Mouse (Mus musculus) ovary, postnatal 14 days (tissue): Measurements from ENCODE around the gene Exoc3l4.

ENCODE experiments used
- DNase-seq: peaks from one replicate; pipeline ENCODE4 v3.0.0; 2022; ENCODE audit warnings: low spot score

The Exoc3l4 gene

DNA sequence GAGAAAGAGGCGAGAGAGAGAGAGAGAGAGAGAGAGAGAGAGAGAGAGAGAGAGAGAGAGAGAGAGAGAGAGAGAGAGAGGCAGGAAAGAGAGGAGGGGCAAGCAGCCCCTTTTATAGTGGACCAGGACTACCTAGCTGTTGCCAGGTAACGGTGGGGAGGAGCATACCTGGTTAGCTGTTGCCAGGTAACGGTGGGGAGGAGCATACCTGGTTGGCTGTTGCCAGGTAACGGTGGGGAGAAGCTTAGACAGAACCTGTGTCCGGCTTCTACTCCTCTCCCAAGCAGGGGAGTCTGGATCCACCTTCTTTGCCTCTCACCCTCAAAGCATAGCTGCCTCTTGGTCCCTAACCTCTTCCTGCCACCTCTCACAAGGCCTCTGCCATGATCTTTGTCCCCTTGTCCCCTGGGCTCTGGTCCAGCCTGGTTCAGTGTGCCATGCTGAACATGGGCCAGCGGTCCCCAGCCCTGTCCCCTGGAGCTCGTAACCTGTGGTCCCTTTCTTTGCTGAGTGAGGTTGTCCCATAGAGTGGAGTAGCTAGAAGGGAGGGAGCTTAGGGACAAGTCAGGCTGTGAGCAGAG lies 17.4 kb downstream of the Exoc3l4 start:
- no peak for DNase-seq

DNA sequence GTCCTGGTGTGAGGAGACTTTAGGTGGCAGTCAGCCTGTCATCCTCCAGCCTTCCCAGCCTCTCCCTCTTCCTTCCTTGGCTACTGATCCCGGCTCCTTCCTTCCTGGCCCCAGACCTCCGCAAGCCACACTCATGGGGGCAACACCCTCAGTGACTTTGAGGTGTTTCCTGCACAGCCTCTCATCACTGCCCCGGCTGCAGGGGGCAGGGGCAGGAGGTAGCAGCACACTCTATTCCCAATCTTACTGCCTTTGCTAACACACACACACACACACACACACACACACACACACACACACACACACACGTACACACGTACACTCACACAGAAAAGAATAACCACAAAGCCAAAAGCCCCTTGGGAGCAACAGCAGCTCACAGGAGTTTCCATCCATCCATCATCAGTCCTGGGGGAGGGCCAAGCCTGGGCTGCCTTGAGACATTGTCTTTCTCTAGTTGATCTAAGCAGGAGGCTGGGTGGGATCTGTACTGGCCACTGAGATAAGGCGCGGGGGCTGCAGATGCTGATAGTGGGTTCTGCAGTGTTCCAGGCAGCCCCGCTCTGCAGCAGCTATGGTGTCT lies 18.0 kb downstream of the Exoc3l4 start:
- no peak for DNase-seq

- DNase-seq: no peak
Observed at GRCm38 (mm10) chr12:111436170-111436569, 19.4 kb downstream of the Exoc3l4 start.

GRCm38 (mm10) chr12:111436640-111437039 lies 19.8 kb downstream of the Exoc3l4 start:
- DNase-seq: no peak

DNA sequence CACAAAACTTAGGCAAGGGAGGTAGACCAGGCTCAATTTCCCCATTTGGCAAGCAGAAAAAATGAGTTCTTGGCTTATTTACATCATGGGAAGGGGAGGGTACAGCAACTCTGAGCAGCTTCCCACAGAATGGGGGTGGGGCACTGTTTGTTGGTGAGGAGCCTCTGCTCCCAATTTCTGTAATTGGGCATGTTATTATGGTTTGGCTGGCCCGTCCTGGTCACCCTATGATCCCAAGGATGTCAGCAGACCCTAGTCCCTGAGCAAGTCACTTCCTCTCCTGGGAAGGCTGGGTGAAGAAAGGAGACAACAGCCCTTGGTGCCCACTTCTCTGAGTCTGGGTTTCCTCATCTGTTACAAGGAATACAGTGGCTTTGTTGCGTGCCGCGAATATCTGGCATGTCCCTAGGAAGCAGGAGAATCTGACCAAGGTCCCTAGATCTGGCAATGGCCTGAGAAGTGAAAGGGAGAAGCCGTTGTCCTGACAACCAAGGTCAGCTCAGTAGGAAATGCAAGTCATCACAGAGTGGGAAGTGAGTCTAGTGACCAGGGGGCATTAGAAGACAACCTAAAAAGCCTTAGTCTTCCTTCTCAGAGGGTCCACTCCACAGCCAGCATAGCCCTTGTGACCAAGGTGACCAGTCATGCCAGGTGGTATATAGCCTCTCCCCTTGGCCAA lies 20.5 kb downstream of the Exoc3l4 start:
- DNase-seq: no peak

- no peak for DNase-seq
Observed at GRCm38 (mm10) chr12:111438850-111439249, 22.0 kb downstream of the Exoc3l4 start.

DNA sequence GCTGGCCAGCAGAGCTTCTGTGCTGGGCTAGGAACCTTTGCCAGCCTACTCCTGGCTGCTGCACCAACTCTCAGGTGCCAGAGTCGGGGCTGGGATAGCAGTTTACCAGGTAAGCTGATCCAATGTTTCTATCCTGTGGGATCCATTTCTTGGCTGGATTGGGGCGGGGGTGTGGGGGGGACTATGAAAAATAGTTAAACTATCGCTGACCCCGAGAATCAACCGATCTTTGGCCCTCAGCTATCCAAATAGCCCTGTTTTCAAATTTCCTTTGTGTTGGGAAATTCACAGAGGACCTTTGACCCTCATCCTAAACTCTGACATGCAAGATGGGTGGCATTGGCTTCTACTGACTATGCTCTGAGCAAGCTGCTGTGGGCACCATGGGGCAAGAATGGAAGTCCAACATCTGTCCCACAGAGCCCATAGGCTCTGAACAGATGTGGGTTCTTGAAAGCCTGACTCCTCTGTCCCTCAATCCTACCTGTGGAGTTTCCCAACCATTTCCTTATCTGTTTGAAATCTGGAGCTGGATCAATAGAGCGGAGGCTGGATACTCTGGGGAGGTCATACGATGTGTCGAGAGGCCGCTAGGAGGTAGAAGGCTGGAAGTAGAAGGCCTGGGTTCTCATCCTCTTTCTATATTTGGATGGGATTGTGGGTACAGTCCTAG lies 24.0 kb downstream of the Exoc3l4 start:
- DNase-seq: no peak

- no peak for DNase-seq
Observed at GRCm38 (mm10) chr12:111441523-111441922, 24.7 kb downstream of the Exoc3l4 start.

DNA sequence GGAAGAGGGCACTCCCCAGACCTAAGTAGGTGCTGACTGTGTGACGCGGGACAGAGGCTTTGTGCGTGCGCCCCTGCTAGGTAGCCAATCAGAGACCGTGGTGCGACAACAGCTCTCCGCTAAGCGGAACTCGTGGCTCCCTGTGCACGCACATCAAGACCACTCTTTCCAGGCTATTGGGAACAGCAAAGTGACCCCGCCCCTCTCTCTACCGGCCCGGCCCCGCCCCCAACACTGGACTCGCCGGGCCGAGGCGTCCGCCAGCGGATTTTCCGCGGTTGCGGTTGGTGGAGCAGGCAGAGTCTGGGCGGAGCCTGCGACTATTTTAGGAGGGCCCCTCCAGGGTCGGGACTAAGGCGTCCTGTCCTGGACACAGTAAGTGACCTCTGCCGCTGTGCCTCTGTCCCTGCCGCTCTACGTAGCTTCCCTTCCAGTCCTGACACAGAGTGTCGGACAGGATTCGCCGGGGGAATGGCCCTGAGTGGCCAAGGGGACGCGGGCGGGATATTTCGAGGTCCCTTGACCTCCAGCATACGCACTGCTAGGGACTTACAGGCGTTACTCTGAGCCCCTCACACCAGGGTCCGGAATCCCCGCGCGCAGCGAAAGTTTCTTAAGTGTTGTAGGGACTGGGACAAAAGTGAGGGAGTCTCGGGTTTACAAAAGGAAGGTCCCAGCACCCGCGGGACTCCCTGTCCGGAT lies 25.6 kb downstream of the Exoc3l4 start, which contains the start of gene Tnfaip2:
Gene Tnfaip2, plus strand, starts transcription at position 161 of the 702 bp plus-strand sequence.
- no peak for DNase-seq

- no peak for DNase-seq
Observed at GRCm38 (mm10) chr12:111443011-111443870, 26.4 kb downstream of the Exoc3l4 start.

DNA sequence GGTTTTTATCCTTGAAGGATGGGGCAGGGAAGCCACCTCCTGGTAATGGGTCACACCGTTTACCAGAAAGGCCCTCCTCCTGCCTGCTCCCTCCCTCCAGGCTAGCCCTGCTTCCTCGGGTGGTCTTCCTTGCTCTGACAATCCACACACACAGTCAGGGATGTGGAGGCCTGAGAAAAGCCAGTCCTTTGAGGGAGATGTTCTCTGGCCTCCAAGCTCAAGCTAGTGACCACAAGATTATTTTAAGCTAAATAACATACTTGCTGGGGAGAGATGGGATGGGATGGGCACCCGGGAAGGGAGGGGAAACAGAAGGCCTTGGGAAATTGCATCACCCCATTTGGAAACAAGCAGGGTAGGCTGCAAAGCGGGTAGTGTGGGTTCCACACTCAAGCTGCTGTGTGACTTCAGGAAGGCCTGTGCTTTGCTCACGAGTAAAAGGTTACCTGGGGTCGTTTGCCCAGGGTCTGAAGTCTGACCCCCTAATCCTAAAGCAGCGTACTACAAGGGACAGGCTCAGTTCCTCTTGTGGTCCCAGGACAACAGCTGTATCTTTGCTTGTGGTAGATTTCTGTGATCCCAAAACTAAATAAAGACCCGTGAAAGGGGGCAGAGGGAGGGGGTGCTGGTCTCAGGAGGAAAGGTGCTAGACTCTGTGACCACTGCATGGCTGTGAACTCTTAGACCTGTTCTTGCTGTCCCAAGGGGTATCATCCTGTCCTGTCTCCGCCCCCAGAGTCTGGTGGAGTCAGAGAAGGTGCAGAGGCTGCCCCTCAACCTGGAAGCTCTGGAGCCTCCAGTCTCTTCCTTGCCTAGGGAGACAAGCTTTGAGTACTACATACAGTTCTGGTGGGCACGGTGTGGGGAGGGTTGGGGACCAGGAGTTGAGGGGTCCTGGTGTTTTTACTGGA lies 27.4 kb downstream of the Exoc3l4 start:
- no peak for DNase-seq

- no peak for DNase-seq
Observed at GRCm38 (mm10) chr12:111445161-111445889, 28.5 kb downstream of the Exoc3l4 start.

- no peak for DNase-seq
Observed at GRCm38 (mm10) chr12:111445890-111446613, 29.2 kb downstream of the Exoc3l4 start.

DNA sequence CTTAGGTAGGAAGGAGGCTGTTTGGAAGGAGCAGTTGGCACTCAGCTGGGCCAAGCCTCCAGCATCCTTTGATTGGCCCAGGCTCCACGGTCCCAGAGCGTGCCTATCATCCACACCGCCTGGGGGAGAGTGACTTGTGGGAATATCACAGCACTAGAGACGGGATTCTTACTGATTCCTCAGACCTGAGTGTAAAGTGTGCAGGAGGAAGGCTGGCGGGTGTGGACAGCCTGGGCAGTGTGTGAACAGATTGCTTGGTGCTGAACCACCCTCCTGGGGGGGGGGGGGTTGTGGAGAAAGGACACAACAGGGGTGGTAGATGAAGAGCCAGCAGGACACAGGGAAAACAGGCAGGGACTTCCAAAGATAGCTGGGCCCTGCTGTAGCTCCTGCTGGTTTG lies 29.9 kb downstream of the Exoc3l4 start:
- no peak for DNase-seq

DNA sequence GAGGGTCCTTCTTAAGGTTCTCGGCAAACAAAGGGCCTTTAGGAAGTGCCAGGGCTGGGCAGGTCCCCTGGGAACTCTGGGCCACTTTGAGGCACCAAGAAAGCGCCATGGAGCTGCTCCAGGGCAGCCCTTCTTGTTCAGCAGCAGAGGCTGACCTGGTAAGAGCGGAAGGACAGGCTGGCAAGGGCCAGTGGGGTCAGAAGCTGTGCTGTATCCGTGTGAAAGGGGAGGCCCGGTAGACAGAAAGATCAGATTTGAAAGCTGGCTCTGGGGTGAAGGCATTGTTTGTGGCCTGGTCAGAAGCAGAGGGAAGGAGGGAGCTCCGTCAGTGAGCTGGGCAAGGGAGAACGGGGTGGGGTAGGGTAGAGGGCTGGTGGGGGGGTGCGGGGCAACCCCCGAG lies 30.5 kb downstream of the Exoc3l4 start:
- no peak for DNase-seq

DNA sequence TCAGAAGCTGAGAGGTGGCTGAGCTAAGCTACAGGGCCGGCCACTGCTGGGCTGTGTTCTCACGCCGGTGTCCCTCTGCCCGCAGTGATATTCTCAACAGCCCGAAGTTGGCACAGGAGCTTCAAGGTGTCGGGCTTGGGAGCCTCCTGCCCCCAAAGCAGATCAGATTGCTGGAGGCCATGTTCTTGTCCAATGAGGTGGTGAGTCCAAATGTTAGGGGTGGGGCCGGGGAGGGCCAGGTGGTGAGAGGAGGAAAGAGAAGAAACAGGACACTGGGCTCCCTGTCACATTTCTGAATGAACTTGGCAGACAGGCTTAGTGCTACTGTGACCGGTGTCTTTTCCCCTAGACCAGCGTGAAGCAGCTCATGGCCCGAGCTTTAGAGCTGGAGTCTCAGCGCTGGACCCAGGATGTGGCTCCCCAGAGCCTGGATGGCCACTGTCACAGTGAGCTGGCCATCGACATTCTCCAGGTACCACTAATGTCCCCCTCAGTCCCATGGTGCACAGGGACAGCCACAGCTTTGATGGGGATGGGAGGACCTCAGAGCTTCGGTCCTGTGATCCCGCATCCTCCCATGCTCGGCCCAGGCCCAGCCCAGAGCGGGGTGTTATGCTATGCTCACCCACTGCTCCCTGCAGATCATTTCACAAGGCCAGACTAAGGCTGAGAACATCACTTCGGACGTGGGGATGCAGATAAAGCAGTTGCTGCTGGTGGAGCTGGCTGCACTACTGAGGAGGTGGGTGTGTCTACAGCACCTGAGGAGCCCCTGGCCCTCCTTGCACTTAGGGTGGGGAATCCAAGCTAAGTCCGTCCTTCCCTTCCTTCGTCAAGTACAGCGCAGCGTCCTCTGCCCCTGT lies 31.3 kb downstream of the Exoc3l4 start:
- no peak for DNase-seq

- DNase-seq: no peak
Observed at GRCm38 (mm10) chr12:111448931-111449705, 32.3 kb downstream of the Exoc3l4 start.
